Mouse (Mus musculus): Measurements from ENCODE around the gene C2cd4b.

Gene C2cd4b

DNA sequence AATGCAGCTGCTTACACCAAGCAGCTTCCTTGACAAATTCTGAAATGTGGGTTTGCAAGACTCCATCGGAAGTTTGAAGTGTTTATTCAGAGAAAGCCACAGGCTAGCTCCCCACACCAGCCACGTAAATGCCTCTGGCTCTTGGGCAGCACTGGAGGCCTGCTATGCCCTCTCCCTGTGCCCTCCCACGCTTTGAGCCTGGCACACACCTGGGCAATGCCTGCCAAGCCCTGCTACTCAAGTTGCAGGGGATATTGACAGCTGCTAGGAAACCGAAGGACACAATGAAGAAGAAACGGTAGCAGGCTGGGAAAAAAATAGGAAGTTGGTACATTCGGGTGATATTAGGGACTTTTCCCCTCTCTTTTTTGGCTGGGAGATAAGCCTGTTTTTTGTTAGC is 15.0 kb downstream of the C2cd4b start:
- DNase-seq = peak; percentile 81

DNA sequence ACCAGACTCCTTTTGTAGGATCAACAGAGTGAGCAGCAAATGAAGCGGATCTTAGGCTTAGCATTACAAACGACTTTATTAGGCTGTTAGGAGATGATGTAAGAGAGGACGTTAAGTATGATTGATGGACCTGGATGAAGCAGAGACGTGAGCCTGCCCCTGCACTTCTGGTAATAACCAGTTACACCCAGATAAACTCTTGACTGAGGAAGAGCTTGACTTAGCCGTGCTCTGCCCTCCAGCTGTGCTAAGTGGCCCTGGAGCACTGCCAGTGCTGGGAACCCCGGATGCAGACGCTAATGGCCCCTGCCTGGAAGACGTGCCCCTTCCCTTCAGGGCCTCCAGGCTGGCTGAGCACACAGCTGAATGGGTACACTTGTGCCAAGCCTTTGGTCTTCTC is 19.3 kb downstream of the C2cd4b start:
- no peak for DNase-seq

DNA sequence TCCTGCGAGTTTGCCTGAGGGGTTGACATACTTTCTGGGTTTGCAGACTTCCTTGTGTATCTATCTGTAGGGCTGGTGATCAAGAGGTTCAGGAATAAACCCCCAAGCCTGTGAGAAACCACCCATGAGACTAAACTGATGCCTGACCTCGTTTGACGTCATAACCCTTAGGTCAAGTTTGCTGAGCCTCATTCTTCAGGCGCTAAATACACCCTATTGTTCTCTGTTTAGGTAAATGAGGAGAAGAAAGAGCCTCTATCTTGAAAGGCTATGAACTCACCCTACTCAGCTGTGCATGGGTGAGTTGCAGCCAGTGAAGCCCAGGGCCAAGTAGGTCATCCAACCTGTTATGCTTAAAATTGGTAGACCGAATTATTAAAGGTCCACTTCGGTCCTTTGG is 23.5 kb downstream of the C2cd4b start:
- no peak for DNase-seq

DNA sequence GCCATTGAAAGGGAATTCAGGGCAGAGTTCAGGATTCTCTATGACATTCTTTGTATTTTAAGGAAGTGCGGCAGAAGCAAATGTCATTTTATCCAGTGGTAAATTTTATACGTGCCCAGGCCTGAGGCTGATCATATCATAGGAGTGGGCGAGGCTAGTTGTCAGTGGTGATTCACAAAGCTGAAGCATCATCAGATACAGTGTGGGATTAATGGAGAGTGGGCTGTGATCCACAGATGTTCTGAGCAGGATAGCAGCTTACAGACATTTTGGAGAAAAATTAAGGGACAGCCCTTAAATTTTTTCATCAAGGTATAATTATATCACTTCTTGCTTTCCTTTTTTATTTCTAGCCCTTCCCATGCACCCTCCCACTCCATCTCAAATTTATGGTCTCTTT is 24.2 kb downstream of the C2cd4b start:
- DNase-seq = no peak

DNA sequence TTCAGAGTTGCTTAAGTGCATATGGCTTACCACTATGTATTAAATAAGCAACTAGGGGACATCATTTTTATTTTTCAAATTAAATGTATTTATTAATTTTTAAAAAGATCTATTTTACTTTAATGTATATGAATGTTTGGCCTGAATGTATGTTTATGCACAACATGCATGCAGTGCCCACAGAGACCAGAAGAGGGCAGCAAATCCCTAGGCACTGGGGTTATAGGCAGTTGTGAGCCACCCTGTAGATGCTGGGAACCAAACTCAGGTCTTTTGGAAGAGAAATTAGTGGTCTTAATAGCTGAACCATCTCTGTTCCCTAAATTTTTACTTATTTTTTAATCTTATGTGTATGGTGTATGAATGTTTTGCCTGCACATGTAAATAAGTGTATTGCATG is 24.7 kb downstream of the C2cd4b start:
- no peak for DNase-seq

DNA sequence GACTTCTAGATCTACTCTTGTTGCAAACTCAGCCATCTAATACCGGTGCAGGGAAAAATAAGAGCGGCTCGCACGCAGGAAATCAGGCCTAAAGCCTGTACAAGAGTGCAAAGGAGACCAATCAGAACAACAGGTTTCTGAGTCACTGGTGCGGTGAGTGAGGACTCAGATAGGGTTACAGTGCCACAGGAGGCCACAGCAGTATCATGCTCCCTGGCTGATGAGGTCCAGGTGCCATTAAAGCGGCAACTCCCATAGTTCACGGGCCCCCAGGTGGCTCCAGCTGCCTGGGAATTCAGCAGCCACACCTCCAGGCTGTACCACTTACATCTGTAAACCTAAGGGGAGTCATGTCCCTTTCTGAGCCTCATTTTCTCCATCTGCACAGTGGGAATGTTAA is 27.1 kb downstream of the C2cd4b start:
- DNase-seq = no peak

DNA sequence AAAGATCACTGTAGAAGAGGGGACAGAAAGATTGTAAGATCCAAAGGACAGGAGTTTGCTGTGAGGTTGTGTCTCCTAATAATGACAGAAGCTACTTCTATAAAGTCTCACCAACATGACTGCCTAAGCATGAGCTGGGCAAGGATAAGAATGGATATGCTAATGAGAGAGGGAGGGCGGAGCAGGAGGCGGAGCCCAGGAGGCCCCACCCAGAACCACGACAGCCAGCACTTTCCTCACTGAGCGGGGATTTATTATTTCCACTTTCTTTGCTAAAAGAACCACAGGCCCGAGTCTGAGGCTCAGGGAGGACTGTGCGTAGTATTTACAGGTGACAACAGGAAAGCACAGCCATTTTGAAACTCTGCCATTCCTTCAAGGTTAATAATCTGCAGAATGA is 28.4 kb downstream of the C2cd4b start:
- DNase-seq = no peak

DNA sequence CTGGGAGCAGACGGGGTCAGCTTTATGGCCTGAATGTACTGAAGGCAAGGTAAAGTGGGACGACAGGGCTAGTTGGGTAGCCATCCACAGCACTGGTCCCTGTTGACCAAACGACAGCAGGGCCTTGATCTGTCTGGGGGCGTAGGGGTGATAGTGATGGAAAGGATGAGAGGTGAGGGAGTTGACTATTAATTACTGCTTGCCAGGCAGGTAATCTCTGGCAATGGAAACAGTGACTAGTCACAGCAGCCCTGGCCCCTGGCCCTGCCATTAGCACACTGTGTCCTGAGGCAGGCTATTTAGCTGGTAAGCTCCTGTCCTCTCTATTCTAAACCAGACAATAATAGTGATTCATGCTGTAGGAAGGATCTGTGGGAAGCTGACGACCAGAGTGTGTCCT is 33.2 kb downstream of the C2cd4b start:
- no peak for DNase-seq

DNA sequence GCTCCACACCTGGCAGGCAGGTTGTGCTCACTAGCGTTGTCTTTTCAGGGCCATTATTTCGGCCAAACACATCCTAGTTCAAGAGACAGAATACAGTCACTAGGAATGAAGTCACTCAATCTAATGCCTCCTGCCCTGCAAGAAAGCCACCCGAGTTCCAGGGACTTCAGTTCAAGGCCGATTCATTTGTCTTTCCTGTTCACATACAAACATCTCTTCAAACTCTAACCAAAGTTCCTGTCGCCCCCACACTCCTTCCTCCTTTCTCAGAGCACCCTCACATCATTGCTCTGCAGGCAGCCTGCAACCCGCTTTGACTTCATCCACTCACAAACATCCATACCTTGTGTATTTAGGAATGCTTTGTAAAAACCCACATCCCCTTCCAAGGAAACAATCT is 34.3 kb downstream of the C2cd4b start:
- no peak for DNase-seq

DNA sequence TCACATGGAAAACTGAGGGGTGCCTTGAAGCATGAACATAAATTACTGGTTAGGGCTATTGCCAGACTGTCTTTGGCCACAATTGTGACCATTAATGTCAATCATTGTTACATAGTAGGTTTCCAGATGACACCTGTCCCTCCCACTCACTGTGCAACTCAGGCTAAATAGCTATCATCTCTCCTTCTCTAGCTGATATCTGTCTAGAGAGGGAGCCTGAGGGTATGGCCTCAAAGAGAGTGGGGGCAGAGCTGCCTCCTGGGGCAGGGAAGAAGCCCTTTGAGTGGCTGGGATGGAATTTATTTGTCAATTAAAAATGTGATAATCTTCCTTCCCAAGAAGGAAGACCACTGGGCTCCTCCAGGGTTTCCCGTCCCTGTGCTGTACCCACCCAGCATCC is 35.0 kb downstream of the C2cd4b start:
- no peak for DNase-seq

DNA sequence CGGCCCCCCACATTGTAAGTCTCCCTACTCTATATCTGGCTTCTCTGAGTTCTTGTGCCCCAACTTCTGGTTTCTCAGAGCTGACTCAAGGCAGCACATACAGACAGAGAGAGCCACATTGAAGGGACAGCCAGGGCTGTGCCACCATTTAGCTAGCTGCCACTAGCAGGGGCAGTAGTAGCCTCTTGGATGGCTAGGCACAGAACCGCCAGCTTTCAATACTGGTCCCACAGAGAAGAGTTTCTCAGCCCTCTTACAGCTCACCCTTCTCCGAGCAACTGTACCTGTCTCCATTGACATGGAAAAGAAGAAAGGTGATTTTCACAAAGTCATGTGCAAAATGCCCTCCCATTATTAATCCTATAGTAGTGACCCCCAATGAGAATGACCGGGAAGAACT is 35.4 kb downstream of the C2cd4b start:
- DNase-seq = no peak

DNA sequence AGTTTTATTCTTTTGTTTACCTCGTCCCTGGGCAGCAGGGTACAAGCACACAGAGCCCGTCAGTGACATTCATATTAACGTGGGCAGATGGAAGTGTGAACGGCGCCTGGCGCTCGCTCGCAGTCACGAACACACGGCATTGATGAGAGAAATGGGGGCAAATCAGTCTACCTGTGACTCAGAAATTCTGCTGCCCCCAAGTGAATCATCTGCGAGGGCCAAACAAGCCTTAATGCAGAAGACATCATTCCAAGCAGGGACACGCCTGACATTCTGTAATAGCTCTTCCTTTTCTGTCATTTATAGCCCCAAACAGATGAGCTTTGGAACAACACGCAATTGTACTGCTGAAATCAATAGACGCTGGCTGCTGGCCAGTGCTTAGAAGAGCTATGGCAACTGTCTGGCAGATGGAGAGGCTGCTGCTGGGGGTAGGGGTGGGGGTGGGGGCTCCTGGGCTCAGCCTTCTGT is 36.0 kb downstream of the C2cd4b start:
- DNase-seq = no peak

DNA sequence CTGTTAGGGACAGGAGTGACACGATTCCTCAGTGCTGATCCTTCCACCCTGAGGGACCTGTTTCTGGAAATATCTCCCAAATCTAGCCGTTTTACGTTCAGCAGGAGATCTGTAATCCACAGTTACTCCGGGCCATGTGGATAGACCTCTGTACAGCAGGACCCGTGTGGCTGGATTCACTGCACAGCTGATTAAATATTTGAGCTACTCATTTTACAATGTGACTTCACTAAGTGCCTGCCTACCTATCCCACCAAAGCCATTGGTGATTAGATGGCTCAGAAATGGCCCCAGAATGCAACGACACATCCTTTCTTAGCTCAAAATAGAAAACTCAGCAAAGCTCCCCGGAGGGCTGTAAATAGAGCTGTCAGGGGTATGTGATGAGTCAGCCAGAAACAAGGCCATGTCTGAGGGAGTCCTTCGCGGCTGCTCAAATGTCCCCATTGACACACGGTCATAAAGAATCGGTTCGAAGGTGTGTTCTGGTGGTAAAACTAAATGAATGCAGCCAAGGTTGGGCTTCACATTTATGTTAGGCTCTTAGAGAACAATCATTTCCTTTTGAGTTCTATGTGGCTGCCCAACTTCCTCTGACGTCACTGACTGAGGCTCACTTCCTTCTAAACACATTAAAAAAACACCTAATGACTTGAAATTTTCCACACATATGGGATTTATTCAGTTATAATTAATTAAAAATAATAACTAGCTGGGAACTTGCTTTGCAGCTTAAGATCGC is 40.0 kb downstream of the C2cd4b start:
- no peak for DNase-seq

DNA sequence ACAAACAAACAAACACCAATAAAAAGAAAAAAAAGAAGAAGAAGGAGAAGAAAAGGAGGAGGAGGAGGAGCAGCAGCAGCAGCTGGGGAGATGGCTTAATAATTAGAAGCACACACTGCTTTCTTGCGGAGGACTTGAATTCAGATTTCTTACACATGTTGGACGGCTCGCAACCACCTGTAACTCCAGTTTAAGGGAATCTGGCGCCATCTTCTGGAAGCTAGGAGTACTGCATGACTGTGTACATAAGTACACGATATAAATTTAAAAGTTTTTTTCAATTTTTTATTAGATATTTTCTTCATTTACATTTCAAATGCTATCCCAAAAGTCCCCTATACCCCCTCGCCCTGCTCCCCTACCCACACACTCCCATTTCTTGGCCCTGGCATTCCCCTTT is 43.0 kb downstream of the C2cd4b start:
- peak; percentile 83 for DNase-seq

DNA sequence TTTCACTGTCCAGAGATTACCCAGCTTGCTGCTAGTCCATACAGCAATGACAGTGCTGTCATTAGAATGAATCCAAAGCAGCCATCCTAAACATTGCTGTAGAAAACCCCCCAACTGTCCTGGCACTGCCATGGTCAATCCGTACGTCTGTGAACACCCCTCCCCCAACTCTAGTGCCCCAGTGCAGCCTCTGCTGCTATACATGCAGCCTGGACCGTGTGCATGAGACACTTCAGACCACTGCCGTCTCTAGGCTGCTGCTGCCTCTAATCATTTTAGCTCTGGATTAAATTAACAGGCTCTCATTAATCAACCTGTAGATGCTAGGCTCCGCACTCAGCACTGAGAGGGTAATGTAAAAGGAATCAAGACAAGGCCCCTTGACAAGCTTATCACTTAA is 47.8 kb downstream of the C2cd4b start:
- DNase-seq = no peak

DNA sequence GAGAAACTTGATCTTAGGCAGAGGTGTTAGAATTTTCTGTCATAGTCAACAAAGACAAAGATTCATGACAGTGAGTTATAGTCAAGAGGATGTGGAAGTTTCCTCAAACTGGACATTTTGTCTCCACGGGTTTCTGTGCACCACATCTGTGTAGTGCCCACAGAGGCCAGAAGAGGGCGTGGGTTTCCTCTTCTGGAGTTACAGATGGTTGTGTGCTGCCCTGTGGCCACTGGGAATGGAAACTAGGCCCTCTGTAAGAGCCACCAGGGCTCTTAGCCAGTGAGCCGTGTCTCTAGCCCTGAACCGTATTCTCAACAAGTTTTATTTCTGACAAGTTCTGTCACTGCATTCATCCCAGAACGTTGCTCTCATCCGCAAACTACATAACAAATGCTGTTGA is 51.3 kb downstream of the C2cd4b start:
- no peak for DNase-seq

Measured in lung, postnatal 36 days (tissue).